26 mouse cellular contexts compared by ENCODE assay signal in the genomic region with DNA sequence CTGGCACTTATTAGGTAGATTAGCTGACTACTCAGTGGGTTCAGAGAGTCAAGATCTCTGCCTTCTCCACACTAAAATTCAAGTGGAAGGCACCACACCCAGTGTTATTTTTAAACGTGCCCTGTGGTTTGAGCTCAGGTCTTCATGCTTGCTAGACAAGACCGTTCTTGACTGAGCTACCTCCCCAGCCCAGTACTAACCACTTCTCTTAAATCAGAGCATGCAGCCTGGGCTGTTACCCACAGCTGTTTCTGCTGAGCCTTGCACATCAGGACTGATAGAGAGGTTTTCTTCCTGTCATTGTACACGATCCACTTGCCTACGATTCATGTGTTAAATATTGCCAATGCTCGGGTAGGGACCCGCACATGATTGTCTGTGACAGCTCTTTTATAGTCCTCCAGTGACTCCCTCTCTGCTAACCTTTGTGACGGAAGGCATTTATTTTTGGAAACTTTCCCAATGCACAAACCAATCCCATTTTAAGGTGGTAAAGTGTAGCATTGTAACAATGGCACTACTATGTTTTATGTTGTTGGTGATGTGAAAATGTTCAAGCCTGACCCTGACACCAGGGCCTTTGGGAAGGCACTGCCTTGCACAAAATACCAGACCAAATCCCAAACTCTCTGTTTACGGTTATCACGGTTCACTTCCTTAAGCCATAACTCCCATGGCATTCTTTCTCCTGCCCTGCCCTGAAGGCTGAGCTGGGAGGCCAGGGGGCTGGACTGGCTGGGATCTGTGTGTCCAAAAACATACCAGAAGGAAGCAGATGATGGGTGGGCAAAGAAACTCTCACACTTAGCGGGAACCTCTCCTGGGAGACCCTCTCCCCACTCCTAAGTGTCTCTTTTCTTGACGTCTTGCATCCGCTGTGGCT. TPM values are rescaled to one million over a fixed set of nuclear protein-coding genes. Genes with fewer than 3 reads are reported as not detected.
DNase-seq lines count a peak whose midpoint lies in the region; ATAC-seq and TF ChIP-seq lines count a peak whose summit lies in the region.
"Had no signal": no experiment of that assay in that cellular context is flagged by ENCODE, and none has a peak within 500 bp of the region (broad histone marks: within the 10 kb centered on the region; RNA-seq: fewer than 3 reads in every experiment).

No protein-coding gene starts in this region.

- H3K9ac ChIP-seq in embryonic facial prominence, embryonic 13.5 days: no peak overlapping the region
- H3K9ac ChIP-seq in kidney, postnatal 0 days (ENCODE audit: low read depth, low read length): no peak overlapping the region
- H3K9ac ChIP-seq: forebrain, embryonic 13.5 days; heart, embryonic 15.5 days; limb, embryonic 15.5 days; liver, embryonic 15.5 days; neural tube, embryonic 15.5 days had no signal

- no peak for TF ChIP-seq CTCF in kidney, postnatal 0 days (IDR thresholded peaks at IDR 0.05; ENCODE audit: low read depth)

- H3K4me3 ChIP-seq in embryonic facial prominence, embryonic 13.5 days: no peak overlapping the region
- no peak overlapping the region for H3K4me3 ChIP-seq in embryonic facial prominence, embryonic 10.5 days
- no peak overlapping the region for H3K4me3 ChIP-seq in kidney, postnatal 0 days (replicated peaks; ENCODE audit: low read depth, low read length)
- H3K4me3 ChIP-seq: forebrain, embryonic 13.5 days; heart, embryonic 15.5 days; hindbrain, embryonic 10.5 days; limb, embryonic 15.5 days; liver, embryonic 15.5 days; megakaryocyte, embryonic 14.5 days; neural tube, embryonic 15.5 days had no signal

- H3K9me3 ChIP-seq in embryonic facial prominence, embryonic 13.5 days: no peaks in the 10 kb centered on the region
- no peaks in the 10 kb centered on the region for H3K9me3 ChIP-seq in embryonic facial prominence, embryonic 10.5 days
- no peaks in the 10 kb centered on the region for H3K9me3 ChIP-seq in kidney, postnatal 0 days (replicated peaks; ENCODE audit: low read length)
- H3K9me3 ChIP-seq: forebrain, embryonic 13.5 days; heart, embryonic 15.5 days; hindbrain, embryonic 10.5 days; limb, embryonic 15.5 days; liver, embryonic 15.5 days; megakaryocyte, embryonic 14.5 days; neural tube, embryonic 15.5 days had no signal

- H3K27ac ChIP-seq in embryonic facial prominence, embryonic 13.5 days: peak overlapping the region; percentile 28; the same call in 1 of the 2 replicates
- no peak overlapping the region for H3K27ac ChIP-seq in embryonic facial prominence, embryonic 10.5 days (replicated peaks)
- peak overlapping the region; percentile 54 for H3K27ac ChIP-seq in kidney, postnatal 0 days
- H3K27ac ChIP-seq: forebrain, embryonic 13.5 days; heart, embryonic 15.5 days; hindbrain, embryonic 10.5 days; hindbrain, postnatal 0 days; limb, embryonic 15.5 days; liver, embryonic 15.5 days; neural tube, embryonic 15.5 days had no signal

- no peak for ATAC-seq in embryonic facial prominence, embryonic 13.5 days (ENCODE audit: insufficient number of reproducible peaks, insufficient read depth, low FRiP score, low TSS enrichment, low read depth)
- peak; percentile 52; the same call in 1 of the 2 replicates for ATAC-seq in kidney, postnatal 0 days (replicated peaks; ENCODE audit: low FRiP score, low read depth)
- ATAC-seq: activated CD4-positive, CD25-positive, alpha-beta regulatory T cell, adult 4 months; forebrain, embryonic 13.5 days; hindbrain, postnatal 0 days; lung, postnatal 0 days had no signal

- H3K36me3 ChIP-seq in embryonic facial prominence, embryonic 13.5 days: no peaks in the 10 kb centered on the region
- no peaks in the 10 kb centered on the region for H3K36me3 ChIP-seq in embryonic facial prominence, embryonic 10.5 days (replicated peaks)
- no peaks in the 10 kb centered on the region for H3K36me3 ChIP-seq in kidney, postnatal 0 days (ENCODE audit: insufficient read depth, low read length)
- H3K36me3 ChIP-seq: heart, embryonic 15.5 days; hindbrain, embryonic 10.5 days; limb, embryonic 15.5 days; liver, embryonic 15.5 days; neural tube, embryonic 15.5 days had no signal

- DNase-seq in embryonic facial prominence, embryonic 10.5 days (ENCODE audit: low spot score): no peak
- DNase-seq in kidney, postnatal 0 days (ENCODE audit: low spot score): peak; percentile 77
- no peak for DNase-seq in kidney, adult 9 months
- peak; percentile 35 for DNase-seq in induced T-regulatory cell, adult 2 months (ENCODE audit: low read depth)
- DNase-seq in retina, embryonic 14.5 days (ENCODE audit: low spot score): peak; percentile 67
- no peak for DNase-seq in ovary, postnatal 36 days (ENCODE audit: low spot score)
- no peak for DNase-seq in frontal cortex, postnatal 14 days (ENCODE audit: low spot score in 2 of 2)
- DNase-seq: adrenal gland, postnatal 14 days; cerebellum, adult 11-12 months; cerebellum, postnatal 14 days; embryo, embryonic 11 days; gastrocnemius, postnatal 14 days; heart, adult 18-20 months; midbrain, embryonic 14.5 days; thymus, postnatal 36 days had no signal

- H3K4me2 ChIP-seq in embryonic facial prominence, embryonic 13.5 days: no peak overlapping the region
- H3K4me2 ChIP-seq in kidney, postnatal 0 days (ENCODE audit: low read length): no peak overlapping the region
- H3K4me2 ChIP-seq: forebrain, embryonic 13.5 days; heart, embryonic 15.5 days; limb, embryonic 15.5 days; liver, embryonic 15.5 days; neural tube, embryonic 15.5 days had no signal

- 53% methylated on average over 12 of the region's 12 CpGs for WGBS in embryonic facial prominence, embryonic 13.5 days
- WGBS in embryonic facial prominence, embryonic 10.5 days: 70% methylated on average over 12 of the region's 12 CpGs
- WGBS in kidney, postnatal 0 days: 18% methylated on average over 12 of the region's 12 CpGs

- no peaks in the 10 kb centered on the region for H3K27me3 ChIP-seq in embryonic facial prominence, embryonic 13.5 days
- 0 out of 2 replicates have a peak, but pooled peaks cover 4% of the 10 kb centered on the region for H3K27me3 ChIP-seq in embryonic facial prominence, embryonic 10.5 days (replicated peaks; ENCODE audit: low read depth, poor library complexity, severe bottlenecking)
- H3K27me3 ChIP-seq in kidney, postnatal 0 days (ENCODE audit: insufficient read depth, low read length): no peaks in the 10 kb centered on the region
- H3K27me3 ChIP-seq: forebrain, embryonic 13.5 days; liver, embryonic 15.5 days; neural tube, embryonic 15.5 days had no signal

- H3K4me1 ChIP-seq in embryonic facial prominence, embryonic 13.5 days: peaks cover 30% of the 10 kb centered on the region
- peaks cover 16% of the 10 kb centered on the region for H3K4me1 ChIP-seq in embryonic facial prominence, embryonic 10.5 days
- H3K4me1 ChIP-seq in kidney, postnatal 0 days (replicated peaks; ENCODE audit: insufficient read depth, low read length): peaks cover 18% of the 10 kb centered on the region
- H3K4me1 ChIP-seq: liver, embryonic 15.5 days had no signal

RNA-seq across cellular contexts. Expression of a gene that starts 11.7 kb away (rescaled TPM):
- polyA plus RNA-seq in embryonic facial prominence, embryonic 13.5 days (2015; fragmentation: Nextera tagmentation; extraction: Ambion mirVana): 17.3 and 18.8 TPM in 2 replicates
- 39.7 and 47.1 TPM in 2 replicates for polyA plus RNA-seq in embryonic facial prominence, embryonic 10.5 days (2016; fragmentation: Nextera tagmentation; extraction: Ambion mirVana)
- 47.0 and 54.1 TPM in 2 replicates for polyA plus RNA-seq in kidney, postnatal 0 days (2015; fragmentation: Nextera tagmentation; extraction: Ambion mirVana)

RNA-seq across cellular contexts. Expression of a gene that starts 50.9 kb away (rescaled TPM):
- polyA plus RNA-seq in embryonic facial prominence, embryonic 13.5 days (2015; fragmentation: Nextera tagmentation; extraction: Ambion mirVana): 14.3 and 15.8 TPM in 2 replicates
- polyA plus RNA-seq in embryonic facial prominence, embryonic 10.5 days (2016; fragmentation: Nextera tagmentation; extraction: Ambion mirVana): 8.5 and 8.7 TPM in 2 replicates
- polyA plus RNA-seq in kidney, postnatal 0 days (2015; fragmentation: Nextera tagmentation; extraction: Ambion mirVana): 8.5 and 10.4 TPM in 2 replicates

Comparison
In these comparisons a context has a peak if more than half of its experiments do, and no peak if none do; other contexts are left out.
1. DNase-seq: peak in kidney, postnatal 0 days (single experiment), induced T-regulatory cell, adult 2 months (single experiment) and retina, embryonic 14.5 days (single experiment); none in embryonic facial prominence, embryonic 10.5 days (single experiment), kidney, adult 9 months (single experiment), ovary, postnatal 36 days (single experiment) and frontal cortex, postnatal 14 days (0 of 2).